Mouse (Mus musculus) neural tube, embryonic 10.5 days (tissue): ENCODE measurements around the gene Gramd4.
A peak's percentile ranks its signal among the peaks of the same experiment; 100 is the strongest.

ENCODE experiments used
- DNase-seq: peaks from one replicate; pipeline ENCODE4 v3.0.0-alpha.2; 2017; ENCODE audit warnings: low spot score; ENCODE audit errors: extremely low spot score

The Gramd4 gene

DNA sequence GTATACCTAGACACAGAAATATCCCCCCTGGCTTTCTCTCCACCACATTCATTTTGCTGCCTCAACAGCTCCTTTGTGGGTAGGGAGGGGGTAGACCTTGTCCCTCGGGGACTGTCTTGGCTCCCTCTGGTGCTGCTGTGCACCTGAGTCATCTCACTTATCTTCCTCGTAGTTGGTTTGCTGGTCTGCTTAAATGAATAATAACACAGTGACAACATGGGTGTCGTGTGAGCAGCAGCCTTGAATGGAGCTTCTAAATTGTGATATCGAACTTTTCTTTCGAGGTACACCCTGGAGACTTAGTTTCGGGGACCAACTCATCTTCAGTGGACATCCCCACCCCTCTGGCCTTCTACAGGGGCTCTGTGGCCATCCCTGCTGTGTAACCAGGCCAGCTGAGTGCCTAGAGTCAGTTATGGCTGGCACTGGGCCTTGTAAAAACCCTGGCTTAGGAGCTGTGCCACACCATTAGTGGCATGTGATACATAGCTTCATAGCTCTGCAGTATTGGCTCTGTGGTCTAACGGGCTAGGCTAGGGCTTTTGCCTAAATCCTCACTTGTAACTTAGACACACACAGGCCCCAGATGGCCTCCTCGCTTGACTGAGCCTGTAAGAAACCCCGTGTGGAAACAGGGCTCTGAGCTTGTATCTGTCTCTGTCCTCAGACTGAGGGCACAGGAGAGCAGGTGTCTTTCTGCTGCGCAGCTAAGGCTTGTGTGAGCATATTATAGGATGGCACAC, 53.0 kb downstream of the Gramd4 start:
- no peak for DNase-seq

DNA sequence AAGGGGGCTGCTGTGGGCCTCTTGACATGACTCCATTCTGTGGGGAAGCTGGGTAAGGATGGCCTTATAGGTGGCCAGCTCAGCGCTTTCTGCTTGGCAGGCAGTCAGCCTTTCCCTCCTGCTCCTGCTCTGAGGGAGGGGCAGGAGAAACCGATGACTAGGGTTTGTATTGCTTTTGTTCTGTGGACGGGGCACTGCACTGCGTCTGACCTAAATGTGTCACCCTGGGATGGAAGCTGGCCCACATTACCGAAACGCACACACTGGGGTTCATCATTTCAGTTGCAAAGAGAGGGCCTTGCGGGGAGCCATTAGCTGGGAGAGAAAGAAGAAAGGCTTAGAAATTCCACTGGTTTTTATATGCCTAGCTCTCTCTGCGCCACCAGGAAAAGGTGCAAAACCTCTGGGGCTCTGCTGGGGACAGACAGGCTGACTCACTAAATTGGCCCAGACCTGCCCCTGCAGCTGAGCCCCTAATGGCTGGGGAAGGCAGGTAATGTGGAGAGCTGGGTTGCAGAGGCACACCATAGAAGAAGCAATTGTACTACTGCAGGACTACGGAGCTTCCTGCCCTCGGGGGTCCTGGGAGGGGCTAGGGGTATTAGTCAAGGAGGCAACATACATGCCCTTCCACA, 55.3 kb downstream of the Gramd4 start:
- no peak for DNase-seq

DNA sequence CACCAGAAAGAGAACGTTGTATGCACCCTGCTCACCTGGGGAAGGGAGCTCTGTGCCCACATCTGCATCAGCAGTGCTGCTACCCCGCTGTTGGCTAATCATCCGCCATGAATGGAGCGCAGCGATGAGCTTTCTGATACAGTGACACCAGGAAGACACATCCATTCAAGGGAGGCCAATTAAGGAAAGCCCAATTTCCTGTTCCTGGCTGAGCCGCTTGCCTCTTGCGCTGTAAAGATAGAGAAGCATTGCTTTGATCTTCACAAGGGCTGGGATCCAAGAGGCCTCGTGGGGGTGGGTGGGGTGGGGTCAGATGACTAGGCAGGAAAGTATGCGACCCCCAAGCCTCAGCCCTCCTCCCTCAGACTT, 55.8 kb downstream of the Gramd4 start:
- no peak for DNase-seq

DNA sequence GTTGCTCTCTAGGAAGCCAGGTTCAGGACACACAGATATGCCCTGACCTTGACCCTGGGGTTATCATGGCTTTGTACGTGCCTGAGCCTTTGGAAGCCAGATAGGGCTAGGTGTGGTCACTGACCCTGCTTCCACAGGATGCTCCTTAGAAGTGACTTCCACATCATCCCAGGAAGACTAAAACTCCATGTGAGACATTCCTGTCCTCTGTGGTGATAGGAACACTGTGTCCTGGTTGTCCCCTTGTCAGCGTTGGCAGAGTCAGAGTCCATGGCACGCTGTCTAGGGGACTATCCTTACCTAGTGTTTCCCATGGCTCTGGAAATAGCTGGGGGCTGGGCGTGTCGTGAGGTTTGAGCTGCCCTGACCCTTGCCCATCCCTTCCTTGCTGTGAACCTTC, 58.9 kb downstream of the Gramd4 start:
- DNase-seq = no peak

DNA sequence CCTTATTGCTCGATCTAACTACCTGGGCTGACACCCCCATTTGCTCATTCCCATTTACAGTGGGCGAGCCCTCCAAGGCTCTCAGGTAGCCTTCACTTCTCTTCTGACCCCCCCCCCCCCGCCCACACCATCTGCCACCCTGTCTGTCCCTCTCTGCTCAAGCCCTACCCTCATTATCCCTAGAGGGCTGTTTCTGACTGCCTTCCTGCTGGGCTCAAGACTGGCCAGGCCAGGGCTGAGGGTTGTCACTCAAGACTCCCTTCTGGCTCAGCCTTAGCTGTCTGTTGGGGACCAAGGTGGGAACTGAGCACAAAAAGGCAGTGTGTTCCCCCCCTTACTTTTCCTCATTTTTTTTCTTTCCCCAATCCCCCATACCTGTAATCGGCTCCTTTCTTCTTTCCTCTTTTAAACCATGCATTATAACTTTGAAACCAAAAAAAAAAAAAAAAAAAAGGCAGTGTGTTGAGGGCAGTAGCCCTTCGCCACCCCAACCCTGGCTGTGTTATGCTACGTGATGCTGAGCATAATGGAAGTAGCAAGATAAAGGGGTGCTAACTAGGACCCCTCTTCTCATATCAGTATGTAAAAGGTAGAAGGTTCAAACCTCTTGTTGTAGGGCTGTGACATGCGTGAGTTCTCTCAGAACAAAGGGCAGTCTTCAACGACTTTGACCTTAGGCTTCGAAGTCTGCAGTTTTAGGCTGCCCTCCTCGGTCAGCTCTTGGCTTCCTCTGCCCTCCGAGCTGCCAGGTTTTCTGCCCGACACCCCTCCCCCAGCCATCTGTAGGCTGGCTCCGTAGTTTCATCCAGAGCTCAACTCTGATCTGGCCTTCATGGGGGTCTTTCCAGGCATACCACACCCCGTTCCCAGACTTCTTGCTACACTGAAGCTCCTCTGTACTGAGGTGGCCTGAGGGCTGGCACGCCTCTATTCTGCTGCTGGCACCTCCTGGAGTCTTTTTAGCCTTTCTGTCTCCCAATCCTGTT, 59.9 kb downstream of the Gramd4 start:
- DNase-seq = no peak

GRCm38 (mm10) chr15:86119186-86119585, 61.7 kb downstream of the Gramd4 start:
- no peak for DNase-seq

- no peak for DNase-seq
Observed at GRCm38 (mm10) chr15:86122261-86122949, 64.9 kb downstream of the Gramd4 start.

DNA sequence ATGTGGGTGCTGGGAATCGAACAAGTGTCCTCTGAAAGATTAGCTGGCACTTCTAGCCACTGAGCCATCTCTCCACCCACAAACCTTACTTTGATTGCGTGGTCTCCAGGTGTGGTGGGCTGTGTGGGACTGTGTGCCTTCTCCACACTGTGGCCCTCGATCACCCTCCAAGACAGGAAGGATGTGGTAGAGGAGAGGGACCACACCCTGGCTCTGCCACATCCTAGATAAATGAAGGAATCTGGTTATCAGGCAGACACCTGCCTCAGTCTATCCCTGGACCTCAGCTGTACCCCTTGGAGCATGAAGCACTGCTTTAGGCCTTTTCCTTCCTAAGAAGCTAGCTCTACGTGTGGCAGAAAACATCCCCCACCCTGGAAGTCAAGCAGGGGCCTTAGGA, 65.9 kb downstream of the Gramd4 start:
- no peak for DNase-seq

GRCm38 (mm10) chr15:86124359-86124758, 66.9 kb downstream of the Gramd4 start:
- DNase-seq = peak; percentile 60

GRCm38 (mm10) chr15:86129036-86129435, 71.5 kb downstream of the Gramd4 start:
- no peak for DNase-seq

DNA sequence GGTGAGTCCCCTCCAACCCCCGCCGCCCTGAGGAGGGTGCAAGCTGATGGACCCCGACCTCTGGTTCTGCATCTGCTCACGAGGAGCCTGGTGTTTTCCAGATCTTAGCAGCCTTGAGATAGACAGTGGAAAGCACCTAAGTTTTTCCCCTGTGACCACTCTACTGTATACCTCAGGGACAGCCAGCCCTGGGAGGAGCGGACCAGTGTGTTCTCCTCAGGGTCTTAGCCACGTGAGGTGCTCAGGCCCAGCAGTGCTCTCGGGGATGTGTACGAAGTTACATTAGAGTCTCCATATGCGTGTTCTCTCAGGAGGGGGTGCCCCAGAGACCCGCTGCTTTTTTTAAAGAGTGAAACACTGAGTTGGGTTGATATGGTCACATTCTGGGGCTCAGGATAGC, 73.2 kb downstream of the Gramd4 start:
- no peak for DNase-seq

- DNase-seq = peak; percentile 94
Observed at GRCm38 (mm10) chr15:86134941-86135783, 77.7 kb downstream of the Gramd4 start.

GRCm38 (mm10) chr15:86137638-86138037, 80.1 kb downstream of the Gramd4 start:
- DNase-seq = no peak

DNA sequence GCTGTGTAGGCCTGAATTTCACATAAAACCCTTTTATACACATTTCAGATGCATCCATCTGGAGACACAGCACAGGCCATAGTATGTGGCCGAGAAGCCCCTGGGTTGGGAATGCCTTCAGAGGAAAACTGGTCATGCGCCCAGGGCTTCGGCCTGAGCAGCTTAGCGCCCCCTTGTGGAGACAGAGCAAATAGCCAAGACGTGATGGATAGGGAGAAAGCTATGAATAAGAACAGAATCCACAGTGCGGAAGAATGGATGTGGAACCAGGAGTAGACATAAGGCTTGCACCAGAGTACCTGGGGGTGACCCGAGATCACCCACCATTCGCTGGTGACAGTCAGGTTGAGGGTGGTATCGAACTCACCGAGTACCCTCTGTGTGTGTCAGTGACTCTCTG, 82.8 kb downstream of the Gramd4 start:
- DNase-seq = peak; percentile 74

- DNase-seq = no peak
Observed at GRCm38 (mm10) chr15:86144577-86144976, 87.1 kb downstream of the Gramd4 start.

- DNase-seq = no peak
Observed at GRCm38 (mm10) chr15:86145046-86145445, 87.6 kb downstream of the Gramd4 start.

- no peak for DNase-seq
Observed at GRCm38 (mm10) chr15:86146922-86147321, 89.4 kb downstream of the Gramd4 start.

GRCm38 (mm10) chr15:86150593-86150992, 93.1 kb downstream of the Gramd4 start:
- no peak for DNase-seq

DNA sequence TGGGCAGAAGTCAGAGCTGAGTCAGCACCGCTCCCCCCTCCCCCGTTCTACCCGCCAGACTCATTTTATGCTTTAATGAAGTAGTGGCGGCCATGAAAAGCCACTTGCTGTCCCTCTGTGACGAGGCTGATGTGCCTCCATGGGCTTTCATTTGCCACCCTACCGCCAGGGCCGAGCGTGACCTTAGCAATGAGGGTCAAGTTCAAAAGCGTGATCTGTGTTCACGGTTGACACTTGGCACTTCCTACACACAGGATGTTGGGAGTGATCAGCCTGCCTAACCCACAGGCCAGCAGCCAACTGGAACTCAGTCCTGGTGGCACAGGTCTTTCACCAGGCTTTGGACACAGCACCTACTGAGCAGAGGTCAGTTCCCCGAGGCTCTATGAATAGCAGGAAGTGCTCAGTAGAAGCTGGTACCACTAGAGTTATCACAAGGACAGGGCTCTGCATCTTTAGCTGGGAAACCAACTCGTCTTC, 96.0 kb downstream of the Gramd4 start:
- DNase-seq = no peak

DNA sequence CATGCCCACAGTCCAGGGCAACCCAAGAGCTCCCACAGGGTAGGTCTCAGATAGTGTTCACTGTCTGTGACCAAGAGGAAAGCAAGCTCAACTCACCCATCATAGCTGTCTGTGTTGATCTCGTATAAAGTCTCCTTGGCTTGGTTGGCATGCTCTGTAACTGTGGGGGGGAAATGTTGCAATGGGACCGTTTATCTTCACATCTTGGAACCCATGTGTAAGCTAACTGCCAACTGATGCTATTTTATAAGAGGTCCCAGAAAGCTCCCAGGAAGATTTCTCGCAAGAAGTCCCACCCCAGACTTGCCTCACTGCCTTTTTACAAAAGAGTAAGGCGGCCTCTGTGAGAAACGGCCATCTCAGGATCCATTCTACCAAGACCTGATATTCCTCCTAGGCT, 99.0 kb downstream of the Gramd4 start:
- DNase-seq = no peak
